Mouse (Mus musculus) retina, adult 2 months (tissue): ENCODE results near the gene Add2.

Experiments used
- DNase-seq: peaks from one replicate; pipeline ENCODE4 v3.0.0-alpha.2; 2012; ENCODE audit warnings: low read depth, low spot score

Gene Add2

DNA sequence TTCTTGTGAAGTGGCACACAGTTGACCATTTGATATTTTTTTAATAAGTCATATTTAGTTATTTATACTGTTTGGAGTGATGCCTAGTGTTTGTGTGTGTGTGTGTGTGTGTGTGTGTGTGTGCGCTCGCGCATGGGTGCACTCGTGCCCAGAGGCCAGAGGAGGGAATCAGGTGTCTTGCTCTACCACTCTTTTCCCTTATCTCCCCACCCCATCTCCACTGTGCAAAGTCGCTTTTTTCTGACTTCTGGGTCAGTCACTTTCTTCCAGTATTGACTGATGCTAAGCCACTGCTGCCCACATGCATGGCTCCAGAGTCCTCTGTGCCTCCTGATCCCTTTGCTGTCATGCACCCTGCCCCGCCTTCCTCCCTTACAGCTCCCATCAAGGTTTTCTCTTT, 112.8 kb downstream of the Add2 start:
- no peak for DNase-seq

DNA sequence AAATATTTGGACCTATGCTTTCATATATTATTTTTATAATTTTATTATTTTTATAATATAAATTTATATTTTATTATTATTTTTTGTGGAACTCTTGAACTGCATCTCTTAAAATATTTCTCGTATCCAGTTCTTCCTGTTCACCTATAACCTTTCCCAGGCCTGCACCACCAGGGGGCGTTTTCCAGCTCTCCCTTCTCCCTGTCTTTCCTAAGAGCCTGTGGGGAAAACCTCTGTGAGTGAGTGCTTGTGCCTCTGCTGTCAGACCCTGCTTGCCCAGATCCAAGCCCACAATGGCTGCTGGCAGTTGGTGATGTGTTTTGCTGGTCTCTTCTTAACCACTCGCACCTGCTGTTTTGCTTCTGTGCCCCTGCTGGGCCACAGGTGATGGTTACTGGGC, 113.3 kb downstream of the Add2 start:
- peak; percentile 15 for DNase-seq

DNA sequence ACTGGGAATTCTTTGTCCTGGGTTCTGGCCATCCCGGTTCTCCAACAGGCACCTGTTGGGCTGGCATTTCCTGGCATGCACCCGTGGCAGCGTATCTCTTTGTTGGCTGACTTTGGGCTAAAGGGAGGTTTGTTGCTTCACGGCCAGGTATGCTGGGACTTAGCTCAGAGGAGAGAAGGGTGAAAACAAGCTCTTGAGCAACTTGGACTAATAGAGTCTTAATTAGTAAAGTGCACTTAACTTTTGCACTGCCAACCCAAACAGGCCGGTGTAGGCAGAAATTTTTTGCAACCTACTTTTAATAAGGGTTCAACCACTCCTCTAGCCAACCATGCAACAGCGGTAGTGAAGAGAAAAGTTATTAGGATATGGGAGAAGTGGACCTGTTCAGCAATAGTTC, 116.5 kb downstream of the Add2 start:
- no peak for DNase-seq

DNA sequence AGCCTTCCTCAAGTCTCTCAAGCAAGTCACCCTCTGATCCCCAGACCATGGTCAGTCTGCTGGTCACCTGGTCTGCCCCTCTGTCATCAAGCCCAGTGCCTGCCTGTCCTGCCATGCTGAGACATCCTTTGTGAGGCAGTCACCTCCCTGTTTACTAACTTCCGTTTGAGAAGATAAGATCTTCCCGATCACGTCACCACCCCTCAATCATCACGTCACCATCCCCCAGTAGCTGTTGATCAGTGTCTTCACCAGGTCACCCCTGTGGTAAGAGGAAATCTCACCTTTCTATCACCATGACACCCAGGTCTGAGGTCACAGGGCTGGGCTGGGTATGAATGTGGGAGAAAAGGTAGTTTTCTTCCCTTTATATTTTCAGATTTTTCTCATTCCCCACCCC, 120.0 kb downstream of the Add2 start:
- no peak for DNase-seq

DNA sequence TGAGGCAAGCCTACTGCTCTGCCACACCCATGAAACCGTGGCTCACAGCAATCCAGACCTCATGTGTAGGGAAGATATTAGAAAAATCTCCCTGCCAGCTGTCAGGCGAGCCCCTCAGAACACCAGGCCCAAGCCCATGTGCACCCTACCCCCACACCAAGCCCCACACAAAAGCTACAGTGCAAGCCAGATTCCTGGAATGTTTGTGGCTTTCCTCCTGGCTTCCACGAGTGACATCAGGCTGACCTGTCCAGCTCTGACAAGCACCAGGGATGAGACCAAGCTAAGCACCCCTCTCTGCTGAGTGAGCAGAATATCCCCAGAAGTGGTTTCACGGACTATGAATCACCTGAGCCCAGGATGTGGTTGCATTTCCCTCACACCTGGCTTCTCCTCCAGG, 120.5 kb downstream of the Add2 start:
- DNase-seq: no peak

DNA sequence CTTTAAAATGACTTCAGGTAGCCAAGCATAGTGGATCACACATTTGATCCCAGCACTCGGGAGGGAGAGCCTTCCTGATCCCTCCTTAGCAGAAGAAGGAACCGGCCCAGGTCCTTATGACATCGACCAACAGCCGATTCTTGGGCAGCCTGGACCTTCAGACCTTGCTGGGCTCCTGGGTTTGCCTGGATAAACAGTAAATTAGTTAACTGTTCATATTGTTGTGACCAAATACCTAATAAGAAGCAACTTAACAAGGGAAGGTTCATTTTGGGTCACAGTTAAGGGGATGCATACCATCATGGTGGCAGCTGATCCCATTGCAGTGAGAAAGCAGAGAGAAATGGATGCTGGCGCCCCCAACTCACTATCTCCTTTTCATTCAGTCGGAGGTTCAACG, 124.2 kb downstream of the Add2 start:
- no peak for DNase-seq

DNA sequence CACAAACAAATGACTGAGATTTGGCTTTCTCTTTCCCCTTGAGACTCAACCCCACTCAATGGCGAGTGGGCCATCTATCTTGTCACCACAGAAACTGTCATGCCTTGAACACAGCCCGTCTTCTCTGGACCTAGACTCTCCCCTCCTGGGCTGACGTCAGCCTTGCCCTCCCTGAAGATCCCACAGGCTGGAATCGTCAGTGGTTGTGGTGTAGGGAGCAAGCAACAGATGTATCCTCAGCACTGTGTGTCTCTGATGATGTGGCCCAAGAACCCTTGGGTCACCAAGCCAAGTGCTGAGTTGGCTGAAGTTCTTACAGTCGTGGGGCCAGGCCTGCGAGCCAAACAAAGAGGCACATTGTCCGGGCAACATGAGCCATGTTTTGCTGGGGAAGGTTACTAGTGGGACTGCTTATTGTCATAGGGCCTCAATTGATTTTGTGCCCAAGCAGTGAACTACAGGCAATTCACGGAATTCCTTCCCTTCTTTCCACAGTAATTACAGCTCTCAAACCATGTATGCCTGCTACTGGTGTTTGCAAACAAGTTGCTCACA, 125.0 kb downstream of the Add2 start:
- no peak for DNase-seq

DNA sequence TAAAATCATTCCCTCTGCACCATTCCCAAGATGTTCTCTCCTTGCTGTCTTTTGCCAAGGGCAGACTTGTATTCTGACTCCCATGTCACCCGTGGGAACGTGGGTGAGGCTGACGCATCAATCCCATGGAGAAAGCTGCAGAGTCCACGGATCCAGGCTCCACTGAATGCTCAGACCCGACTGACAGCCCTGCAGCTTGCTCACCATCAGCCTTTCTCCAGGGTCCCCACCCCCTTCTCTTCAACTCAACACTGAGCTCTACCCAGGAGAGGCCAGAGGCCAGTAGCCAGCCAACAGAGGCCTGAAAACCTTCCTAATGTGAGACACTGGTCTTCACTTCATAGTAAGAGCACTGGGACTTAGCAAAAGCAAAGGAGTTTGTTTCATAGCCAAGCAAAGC, 125.5 kb downstream of the Add2 start:
- DNase-seq: no peak

DNA sequence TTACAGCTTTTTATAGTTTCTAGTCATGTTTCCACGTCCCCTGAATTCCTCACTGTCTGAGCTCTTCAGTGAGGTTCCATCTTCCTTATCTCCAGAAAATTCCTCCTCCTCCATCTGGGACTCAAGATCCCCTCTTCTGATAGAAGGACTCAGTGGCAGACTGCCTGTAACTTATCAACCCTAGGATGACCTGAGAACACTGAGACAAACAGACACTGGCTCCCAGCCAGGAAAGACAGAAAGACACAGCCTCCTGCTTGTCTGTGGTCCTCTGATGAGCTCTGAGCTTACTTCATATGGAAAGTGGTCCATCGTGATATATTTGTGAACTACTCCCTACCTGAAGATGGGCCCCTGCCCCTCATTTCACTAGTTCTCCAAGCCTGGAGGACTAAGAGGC, 126.0 kb downstream of the Add2 start:
- no peak for DNase-seq

DNA sequence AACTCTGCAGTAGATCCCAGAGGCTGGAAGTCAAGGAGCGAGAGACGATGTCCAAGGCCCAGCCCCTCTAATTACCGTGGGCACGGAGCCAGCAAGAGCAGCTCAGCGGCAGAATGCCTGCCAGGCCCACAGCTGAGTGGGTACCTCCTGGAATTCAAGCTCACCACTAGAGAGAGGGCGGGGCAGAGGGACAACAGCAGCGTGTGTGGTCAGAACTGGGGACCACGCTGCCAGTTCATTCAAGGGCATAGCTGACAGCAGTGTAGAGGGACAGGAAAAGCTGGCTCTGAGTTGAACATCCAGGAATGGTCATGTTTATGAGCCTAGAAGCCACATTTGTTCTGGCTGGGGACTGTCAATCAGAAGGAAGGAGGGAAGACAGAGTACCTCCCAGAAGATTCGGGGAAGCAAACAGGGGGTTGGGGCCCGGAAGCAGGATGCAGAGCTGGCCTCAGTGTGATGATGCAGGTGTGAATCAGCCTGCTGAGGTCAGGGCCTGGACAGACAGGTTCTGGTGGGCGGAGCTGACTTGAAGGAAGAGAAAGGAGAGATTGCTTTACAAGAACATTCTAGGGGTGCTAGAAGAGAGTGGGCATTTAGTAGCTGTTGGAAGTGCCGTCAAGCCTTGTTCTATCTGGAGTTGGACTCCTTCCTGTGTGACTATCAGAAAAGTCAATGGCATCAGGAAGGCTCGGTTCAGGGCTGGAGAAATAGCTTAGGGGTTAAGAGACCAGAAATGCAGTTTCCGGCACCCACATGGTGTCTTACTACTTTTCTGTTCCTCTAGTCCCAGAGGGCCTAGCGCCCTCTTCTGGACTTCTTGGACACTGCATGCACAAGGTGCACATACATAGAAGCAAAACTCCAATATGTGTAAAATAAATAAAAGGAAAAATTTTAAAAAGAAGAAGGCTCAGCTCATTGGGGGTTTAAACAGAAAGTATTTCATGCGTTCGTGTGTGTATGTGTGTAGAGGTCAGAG, 129.1 kb downstream of the Add2 start:
- DNase-seq: no peak

DNA sequence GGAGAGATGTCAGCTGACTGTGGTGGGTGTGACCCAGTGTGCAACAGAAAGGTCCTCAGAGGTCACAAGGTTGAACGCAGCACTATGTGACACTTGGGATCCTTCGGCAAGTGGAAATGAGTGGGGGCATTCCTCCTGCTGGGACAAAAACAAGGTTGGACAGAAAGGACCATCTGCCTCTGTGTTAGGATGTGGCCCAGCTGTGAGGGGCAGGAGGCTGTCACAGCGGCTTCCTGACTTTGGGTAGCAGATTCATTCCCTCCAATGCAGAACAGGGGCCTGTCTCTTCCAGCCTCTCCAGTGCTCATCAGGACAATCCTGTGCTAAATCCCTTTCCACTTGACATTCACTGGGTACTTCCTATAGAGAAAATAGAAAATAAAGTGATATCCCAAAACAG, 132.4 kb downstream of the Add2 start:
- no peak for DNase-seq

DNA sequence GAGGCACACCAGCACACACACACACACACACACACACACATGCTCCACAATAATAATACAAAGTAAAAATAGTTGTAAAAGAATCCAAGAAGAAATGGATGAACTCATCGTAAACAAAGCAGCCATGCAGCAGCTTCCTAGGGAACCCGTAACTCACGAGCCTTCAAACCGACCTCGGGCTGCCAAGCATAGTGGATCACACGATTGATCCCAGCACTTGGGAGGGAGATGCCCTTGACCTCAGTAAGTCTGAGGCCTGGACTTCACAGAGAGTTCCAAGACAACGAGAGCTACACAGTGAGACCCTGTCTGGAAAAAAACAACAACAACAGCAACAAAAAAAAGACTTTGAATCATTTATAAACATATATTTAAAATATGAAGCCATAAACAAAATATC, 133.1 kb downstream of the Add2 start:
- DNase-seq: no peak

DNA sequence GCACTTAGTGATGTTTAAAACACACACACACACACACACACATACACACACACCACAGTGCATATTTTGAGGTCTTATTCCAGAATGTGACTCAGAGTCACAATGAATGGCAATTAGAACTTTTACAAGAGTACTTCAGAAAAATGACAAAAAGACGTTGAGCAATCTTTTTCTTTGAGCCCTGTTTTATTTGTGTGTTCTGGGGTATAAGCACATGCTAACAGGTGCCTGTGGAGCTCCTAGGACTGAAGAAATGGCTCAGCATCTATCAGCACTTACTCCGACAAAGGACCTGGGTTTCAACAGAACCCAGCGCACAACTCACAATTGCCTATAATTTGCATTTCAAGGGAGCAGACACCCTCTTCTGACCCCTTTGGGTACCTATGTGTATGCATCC, 135.5 kb downstream of the Add2 start:
- no peak for DNase-seq

DNA sequence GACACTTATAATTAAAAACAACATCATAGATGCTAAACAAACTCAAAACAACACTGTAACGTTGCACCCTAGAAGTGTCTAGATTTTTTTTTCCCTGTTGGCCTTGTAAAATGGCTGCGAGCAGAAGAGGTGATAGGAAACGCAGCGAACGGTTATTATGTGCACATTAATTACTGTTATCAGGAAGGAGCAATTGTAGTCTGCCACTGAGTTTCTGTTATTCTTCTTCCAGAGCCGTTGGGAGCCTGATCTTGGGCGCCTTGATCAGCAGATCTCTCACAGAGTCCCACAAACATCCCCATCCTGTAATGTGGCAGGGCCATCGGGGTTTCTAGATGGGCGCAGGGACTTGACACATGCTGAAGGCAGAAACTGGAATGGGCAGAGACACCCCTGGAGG, 137.9 kb downstream of the Add2 start:
- DNase-seq: no peak

DNA sequence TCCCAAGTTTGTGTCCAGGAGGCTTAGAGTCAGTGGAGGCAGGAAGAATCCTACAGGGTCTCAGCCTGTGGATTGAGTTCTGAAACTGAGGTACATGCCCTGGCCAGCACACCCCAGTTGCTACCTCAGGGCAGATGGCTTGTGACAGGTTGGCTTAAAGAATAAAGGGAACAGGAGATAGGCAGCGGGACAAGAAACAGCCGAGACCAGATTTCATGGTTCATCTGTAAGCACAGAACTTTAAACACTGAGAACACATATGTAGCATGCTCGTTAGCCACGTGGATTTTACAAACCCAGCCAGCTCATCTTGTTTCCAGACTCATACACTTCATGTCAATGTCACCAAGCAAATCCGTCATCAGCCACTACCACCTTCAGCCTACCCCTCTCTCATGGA, 139.4 kb downstream of the Add2 start:
- DNase-seq: no peak

DNA sequence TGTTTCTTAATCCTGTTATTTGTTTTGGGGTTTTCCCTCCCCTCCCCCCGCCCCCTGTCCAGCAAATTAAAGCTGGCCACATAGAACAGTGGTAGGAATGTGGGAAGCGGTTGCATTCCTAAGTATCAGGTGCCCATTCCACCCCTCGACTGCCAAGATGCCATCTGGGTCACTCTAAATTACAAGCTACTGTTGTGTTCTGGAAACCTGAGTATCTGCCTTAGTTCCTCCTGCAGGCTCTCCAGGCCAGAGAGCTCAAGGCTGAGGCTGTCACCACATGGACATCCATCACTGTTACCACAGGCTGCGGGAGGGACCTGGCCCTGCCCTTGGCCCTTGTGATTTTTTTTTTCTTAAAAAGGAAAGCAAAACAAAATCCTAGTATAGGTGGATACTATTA, 140.7 kb downstream of the Add2 start:
- no peak for DNase-seq
